Mouse (Mus musculus) megakaryocyte, embryonic 14.5 days (primary cell): Measurements from ENCODE around the gene H2-Eb2.
"Not testable (repeated sequence)": the region's sequence is repeated elsewhere in the genome, so short reads cannot be mapped to it uniquely, and the experiment has no call there.

Experiments
- FLI1 ChIP-seq: IDR thresholded peaks from 2 replicates; pipeline ENCODE4 v1.6.1; 2012; ENCODE audit warnings: low read length, inconsistent platforms, mixed read lengths
- GATA1 ChIP-seq: IDR thresholded peaks from 3 replicates; pipeline ENCODE4 v1.6.1; 2012; ENCODE audit warnings: mixed read lengths, low read length, inconsistent platforms, borderline replicate concordance

- TF ChIP-seq GATA1, FLI1: not testable (repeated sequence)
Observed at GRCm38 (mm10) chr17:34310526-34310925, 14.9 kb upstream of the H2-Eb2 start.
